Comparison of ENCODE assay signal across 9 mouse cellular contexts in genomic region chr3:105392611-105393514, GRCm38 (mm10). TPM values are rescaled to one million over a fixed set of nuclear protein-coding genes. Genes with fewer than 3 reads are reported as not detected.
A peak's percentile ranks its signal among the peaks of the same experiment; 100 is the strongest.
DNase-seq lines count a peak whose midpoint lies in the region; ATAC-seq lines count a peak whose summit lies in the region.
"Had no signal": no experiment of that assay in that cellular context is flagged by ENCODE, and none has a peak within 500 bp of the region (broad histone marks: within the 10 kb centered on the region; RNA-seq: fewer than 3 reads in every experiment).

No protein-coding gene starts in this region.

- no peaks in the 10 kb centered on the region for H3K36me3 ChIP-seq in kidney, embryonic 14.5 days (ENCODE audit: control insufficient read depth, insufficient read depth, low read length)
- H3K36me3 ChIP-seq in midbrain, embryonic 11.5 days (ENCODE audit: control insufficient read depth, insufficient read depth, low read length): no peaks in the 10 kb centered on the region

- no peak overlapping the region; the same call in 1 of the 2 replicates for H3K27ac ChIP-seq in kidney, embryonic 14.5 days (ENCODE audit: low read depth, low read length)
- H3K27ac ChIP-seq in midbrain, embryonic 11.5 days (ENCODE audit: low read depth, low read length): no peak overlapping the region
- H3K27ac ChIP-seq: macrophage had no signal

- no peaks in the 10 kb centered on the region for H3K9me3 ChIP-seq in kidney, embryonic 14.5 days (ENCODE audit: control insufficient read depth, low read length)
- H3K9me3 ChIP-seq in midbrain, embryonic 11.5 days (ENCODE audit: control insufficient read depth, low read length): no peaks in the 10 kb centered on the region

- no peak; the same call in 1 of the 2 replicates for ATAC-seq in kidney, embryonic 14.5 days (ENCODE audit: low FRiP score, low TSS enrichment)
- ATAC-seq in common myeloid progenitor, adult 5-6 weeks (replicated peaks; ENCODE audit: low read depth, poor library complexity, severe bottlenecking): peak; percentile 78
- ATAC-seq in midbrain, embryonic 11.5 days (ENCODE audit: low FRiP score): 0 out of 2 replicates have a peak, but pooled peaks have one; percentile 14

- no peaks in the 10 kb centered on the region for H3K4me1 ChIP-seq in kidney, embryonic 14.5 days (ENCODE audit: control insufficient read depth, insufficient read depth, low read length)
- H3K4me1 ChIP-seq in midbrain, embryonic 11.5 days (ENCODE audit: control insufficient read depth, insufficient read depth, low read length): peaks cover 3% of the 10 kb centered on the region; the same call in 1 of the 2 replicates

- no peak overlapping the region for H3K4me3 ChIP-seq in kidney, embryonic 14.5 days (ENCODE audit: low read length)
- H3K4me3 ChIP-seq in midbrain, embryonic 11.5 days (ENCODE audit: low read depth, low read length): no peak overlapping the region

- peak; percentile 61 for DNase-seq in kidney, adult 11 months
- peak; percentile 28 for DNase-seq in adipocyte (ENCODE audit: low spot score)
- DNase-seq in kidney, adult 8-10 months: peak; percentile 57 to 64
- no peak for DNase-seq in midbrain, embryonic 11.5 days (ENCODE audit: low spot score, missing footprints)
- DNase-seq in urinary bladder, postnatal 4 days (ENCODE audit: low spot score in 2 of 2): peak; percentile 64 to 67
- DNase-seq in embryo, embryonic 11 days: no peak

- no peaks in the 10 kb centered on the region for H3K27me3 ChIP-seq in kidney, embryonic 14.5 days (ENCODE audit: control insufficient read depth, insufficient read depth, low read length)
- no peaks in the 10 kb centered on the region for H3K27me3 ChIP-seq in midbrain, embryonic 11.5 days (ENCODE audit: control insufficient read depth, insufficient read depth, low read length)

- no peak overlapping the region for H3K9ac ChIP-seq in kidney, embryonic 14.5 days (ENCODE audit: low read depth, low read length)
- no peak overlapping the region for H3K9ac ChIP-seq in midbrain, embryonic 11.5 days (ENCODE audit: low read length)

- WGBS in kidney, embryonic 14.5 days: 63% methylated on average over 8 of the region's 8 CpGs
- 55% methylated on average over 8 of the region's 8 CpGs for WGBS in midbrain, embryonic 11.5 days

- H3K4me2 ChIP-seq in kidney, embryonic 14.5 days (replicated peaks; ENCODE audit: low read depth, low read length): no peak overlapping the region
- H3K4me2 ChIP-seq in midbrain, embryonic 11.5 days: no peak overlapping the region

RNA-seq across cellular contexts. Expression of gene Kcnd3, which starts 59.3 kb away (rescaled TPM):
- polyA plus RNA-seq in kidney, embryonic 14.5 days (2014; fragmentation: Nextera tagmentation; extraction: Ambion mirVana): 1.5 and 2.8 TPM in 2 replicates
- total RNA-seq in common myeloid progenitor, adult 5-6 weeks (2017): not detected in 2 replicates
- polyA plus RNA-seq in midbrain, embryonic 11.5 days (2014; fragmentation: Nextera tagmentation; extraction: Ambion mirVana): 2.4 TPM in 2 replicates
- polyA plus RNA-seq: macrophage had no signal

Comparison
In these comparisons a context has a peak if more than half of its experiments do, and no peak if none do; other contexts are left out.
1. DNase-seq: peak in kidney, adult 11 months (single experiment), adipocyte (single experiment), kidney, adult 8-10 months (2 of 2) and urinary bladder, postnatal 4 days (2 of 2); none in midbrain, embryonic 11.5 days (single experiment) and embryo, embryonic 11 days (single experiment).